Mouse (Mus musculus) heart, postnatal 0 days (tissue): Measurements from ENCODE around the gene Chia1. TPM values are rescaled to one million over a fixed set of nuclear protein-coding genes. Genes with fewer than 3 reads are reported as not detected.
"Not testable (repeated sequence)": the region's sequence is repeated elsewhere in the genome, so short reads cannot be mapped to it uniquely, and the experiment has no call there.

Experiments
- ATAC-seq: fragments of 200-750 bp; cut with Nextera tagmentation; 2 replicates; pipeline ENCODE4 v1.8.0; 2017; ENCODE audit warnings: low read depth, moderate number of reproducible peaks, moderate library complexity; ENCODE audit not compliant: insufficient read depth
- DNase-seq: peaks from one replicate; pipeline ENCODE4 v3.0.0-alpha.2; 2016; ENCODE audit warnings: low spot score
- H3K27ac ChIP-seq: fragments of 300-500 bp; sonication (generic); 2 replicates; pipeline ENCODE4 v1.5.1; 2014; ENCODE audit warnings: low read depth, mild to moderate bottlenecking
- H3K27me3 ChIP-seq: fragments of 300-500 bp; sonication (generic); 2 replicates; pipeline ENCODE4 v1.6.1; 2014; ENCODE audit warnings: low read length, mixed read lengths; ENCODE audit not compliant: control insufficient read depth, insufficient read depth
- H3K36me3 ChIP-seq: fragments of 300-500 bp; sonication (generic); replicated peaks from 2 replicates; pipeline ENCODE4 v1.6.1; 2014; ENCODE audit warnings: low read length, mixed read lengths; ENCODE audit not compliant: control insufficient read depth, insufficient read depth
- H3K4me1 ChIP-seq: fragments of 300-500 bp; sonication (generic); 2 replicates; pipeline ENCODE4 v1.6.1; 2014; ENCODE audit warnings: antibody characterized with exemption; ENCODE audit not compliant: control insufficient read depth, insufficient read depth
- H3K4me2 ChIP-seq: fragments of 300-500 bp; sonication (generic); 2 replicates; pipeline ENCODE4 v1.6.1; 2014; ENCODE audit warnings: low read depth, mild to moderate bottlenecking, low read length, moderate library complexity
- H3K4me3 ChIP-seq: fragments of 300-500 bp; sonication (generic); 2 replicates; pipeline ENCODE4 v1.5.1; 2014; ENCODE audit warnings: low read depth, low read length
- H3K9ac ChIP-seq: fragments of 300-500 bp; sonication (generic); replicated peaks from 2 replicates; pipeline ENCODE4 v1.6.1; 2014; ENCODE audit warnings: low read depth, low read length, mixed read lengths
- H3K9me3 ChIP-seq: fragments of 300-500 bp; sonication (generic); replicated peaks from 2 replicates; pipeline ENCODE4 v1.6.1; 2016; ENCODE audit warnings: low read length; ENCODE audit not compliant: control insufficient read depth
- CTCF ChIP-seq: IDR thresholded peaks from 2 replicates; pipeline ENCODE4 v1.5.1; 2016; ENCODE audit warnings: antibody characterized with exemption, control low read depth, low read depth
- EP300 ChIP-seq: IDR thresholded peaks from 2 replicates; pipeline ENCODE4 v1.6.1; 2016; ENCODE audit warnings: antibody characterized with exemption, low read depth
- WGBS: fragments of 180-500 bp; shearing (Covaris S2); extraction: QIAGEN DNeasy Blood & Tissue Kit; methylation state at CpG from one replicate; pipeline ENCODE4 v1.1.7; 2014; 5-methylcytosine and 5-hydroxymethylcytosine counted together
- polyA plus RNA-seq: library from polyadenylated mRNA; unstranded; fragments of >200 nt; fragmentation: Nextera tagmentation; extraction: Ambion mirVana; gene quantifications from 2 replicates; pipeline ENCODE4 v1.2.1, GENCODE M21; 2015
- total RNA-seq: library from RNA; depleted of rRNA; stranded (reverse); fragments of >200 nt; gene quantifications from 2 replicates; pipeline ENCODE4 v1.2.3, GENCODE M21; 2014; ENCODE audit warnings: low replicate concordance; rRNA removed

Chia1 gene
- not detected in 2 replicates for total RNA-seq
- polyA plus RNA-seq = 0.11 TPM in 1 of 2 replicates, not detected in the other

GRCm38 (mm10) chr3:106112929-106113328, at the start of gene Chia1:
Gene Chia1, plus strand, starts transcription at chr3:106113229.
- ATAC-seq (no peak), DNase-seq (no peak)
- Histone ChIP-seq H3K9ac (no peak within 1 kb of the TSS), H3K27me3 (no peaks in the 10 kb centered on the region), H3K4me1 (no peaks in the 10 kb centered on the region), H3K27ac (no peak within 1 kb of the TSS), H3K36me3 (no peaks in the 10 kb centered on the region), H3K4me2 (no peak within 1 kb of the TSS), H3K4me3 (no peak within 1 kb of the TSS), H3K9me3 (no peaks in the 10 kb centered on the region)
- no peak for TF ChIP-seq CTCF
- no peak for TF ChIP-seq EP300
- 69% methylated on average over 3 of the region's 3 CpGs for whole genome bisulfite sequencing

GRCm38 (mm10) chr3:106067707-106068106, 45.3 kb upstream of the Chia1 start:
- not testable (repeated sequence) for H3K27me3 ChIP-seq, H3K27ac ChIP-seq, H3K9me3 ChIP-seq, H3K9ac ChIP-seq, H3K36me3 ChIP-seq, H3K4me2 ChIP-seq, H3K4me3 ChIP-seq, DNase-seq, H3K4me1 ChIP-seq, ATAC-seq
- WGBS = 35% methylated on average over 5 of the region's 5 CpGs

GRCm38 (mm10) chr3:106070994-106071393, 42.0 kb upstream of the Chia1 start:
- DNase-seq (no peak), ATAC-seq (no peak)
- 64% methylated on average over 2 of the region's 2 CpGs for WGBS

GRCm38 (mm10) chr3:106074824-106075223, 38.2 kb upstream of the Chia1 start:
- H3K9me3 ChIP-seq = no peaks in the 10 kb centered on the region
- H3K36me3 ChIP-seq = no peaks in the 10 kb centered on the region
- no peaks in the 10 kb centered on the region for H3K4me1 ChIP-seq
- no peak overlapping the region for H3K27ac ChIP-seq
- no peak overlapping the region for H3K4me3 ChIP-seq
- TF ChIP-seq EP300 = no peak
- TF ChIP-seq CTCF = no peak
- DNase-seq (no peak), ATAC-seq (no peak)
- H3K4me2 ChIP-seq = no peak overlapping the region
- H3K9ac ChIP-seq = no peak overlapping the region
- WGBS = 22% methylated on average over 1 of the region's 1 CpGs
- H3K27me3 ChIP-seq = no peaks in the 10 kb centered on the region

More at GRCm38 (mm10) chr3:106070994-106071393, 42.0 kb upstream of the Chia1 start:
- Histone ChIP-seq H3K27me3 (no peaks in the 10 kb centered on the region), H3K36me3 (no peaks in the 10 kb centered on the region), H3K4me2 (no peak overlapping the region), H3K27ac (no peak overlapping the region), H3K9ac (no peak overlapping the region), H3K4me1 (no peaks in the 10 kb centered on the region), H3K4me3 (no peak overlapping the region), H3K9me3 (no peaks in the 10 kb centered on the region)
- no peak for TF ChIP-seq EP300
- no peak for TF ChIP-seq CTCF

GRCm38 (mm10) chr3:106126999-106127398, 14.0 kb downstream of the Chia1 start:
- no peak overlapping the region for H3K9ac ChIP-seq
- no peak overlapping the region for H3K4me2 ChIP-seq
- H3K27me3 ChIP-seq = no peaks in the 10 kb centered on the region
- H3K36me3 ChIP-seq = no peaks in the 10 kb centered on the region
- H3K4me1 ChIP-seq = no peaks in the 10 kb centered on the region
- H3K27ac ChIP-seq = no peak overlapping the region
- DNase-seq (no peak), ATAC-seq (no peak)
- TF ChIP-seq CTCF (no peak), EP300 (no peak)
- H3K4me3 ChIP-seq = no peak overlapping the region
- H3K9me3 ChIP-seq = peaks cover 20% of the 10 kb centered on the region

- Histone ChIP-seq H3K9ac (no peak overlapping the region), H3K4me1 (no peaks in the 10 kb centered on the region), H3K9me3 (peaks cover 18% of the 10 kb centered on the region), H3K27me3 (no peaks in the 10 kb centered on the region), H3K4me3 (no peak overlapping the region), H3K4me2 (no peak overlapping the region), H3K36me3 (no peaks in the 10 kb centered on the region), H3K27ac (no peak overlapping the region)
- no peak for DNase-seq
- TF ChIP-seq CTCF (no peak), EP300 (no peak)
- ATAC-seq = 0 out of 2 replicates have a peak, but pooled peaks have one; percentile 14
- WGBS = 57% methylated on average over 4 of the region's 4 CpGs
Observed at GRCm38 (mm10) chr3:106128807-106129493, 15.9 kb downstream of the Chia1 start.
